Mouse (Mus musculus): Measurements from ENCODE around the gene Prdx5. TPM values are rescaled to one million over a fixed set of nuclear protein-coding genes. Genes with fewer than 3 reads are reported as not detected.

The Prdx5 gene
- polyA plus RNA-seq, 1 experiment from 2014 or later: 169 TPM

DNA sequence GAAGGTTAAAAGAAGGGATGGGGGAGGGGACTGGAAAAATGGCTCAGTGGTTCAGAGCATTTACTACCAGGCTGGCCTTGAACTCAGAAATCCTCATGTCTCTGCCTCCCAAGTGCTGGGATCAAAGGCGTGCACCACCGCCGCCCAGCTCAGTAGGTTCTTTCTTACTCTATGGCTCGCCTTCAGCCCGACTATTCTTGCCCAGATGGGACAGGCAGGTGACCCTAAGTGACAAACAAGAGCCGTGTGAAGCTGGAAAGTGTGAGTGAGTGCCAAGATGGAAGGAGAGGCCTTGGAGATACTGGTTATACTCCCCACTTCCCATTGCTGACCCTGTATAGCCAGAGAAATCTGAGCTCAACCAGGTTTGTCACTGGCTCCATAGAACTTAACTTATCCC lies 33.8 kb upstream of the Prdx5 start:
- DNase-seq (ENCODE audit: low spot score): no peak
- no peaks in the 10 kb centered on the region for H3K9me3 ChIP-seq (replicated peaks)
- WGBS: 92% methylated on average over 6 of the region's 6 CpGs
- no peak overlapping the region for H3K27ac ChIP-seq (replicated peaks)
- H3K36me3 ChIP-seq: peaks cover 14% of the 10 kb centered on the region
- H3K4me3 ChIP-seq: 0 out of 2 replicates have a peak overlapping the region, but pooled peaks have one; percentile 7
- H3K4me1 ChIP-seq: peaks cover 44% of the 10 kb centered on the region
- peaks cover 19% of the 10 kb centered on the region for H3K27me3 ChIP-seq (ENCODE audit: low read depth, poor library complexity, severe bottlenecking)

GRCm38 (mm10) chr19:6942764-6943163 lies 32.9 kb upstream of the Prdx5 start:
- H3K4me1 ChIP-seq: peaks cover 44% of the 10 kb centered on the region
- no peak for DNase-seq (ENCODE audit: low spot score)
- H3K36me3 ChIP-seq: peaks cover 17% of the 10 kb centered on the region
- no peaks in the 10 kb centered on the region for H3K9me3 ChIP-seq (replicated peaks)
- H3K27ac ChIP-seq (replicated peaks): peak overlapping the region; percentile 95
- H3K4me3 ChIP-seq: peak overlapping the region; percentile 87
- WGBS: 34% methylated on average over 5 of the region's 5 CpGs
- peaks cover 25% of the 10 kb centered on the region for H3K27me3 ChIP-seq (ENCODE audit: low read depth, poor library complexity, severe bottlenecking)

DNA sequence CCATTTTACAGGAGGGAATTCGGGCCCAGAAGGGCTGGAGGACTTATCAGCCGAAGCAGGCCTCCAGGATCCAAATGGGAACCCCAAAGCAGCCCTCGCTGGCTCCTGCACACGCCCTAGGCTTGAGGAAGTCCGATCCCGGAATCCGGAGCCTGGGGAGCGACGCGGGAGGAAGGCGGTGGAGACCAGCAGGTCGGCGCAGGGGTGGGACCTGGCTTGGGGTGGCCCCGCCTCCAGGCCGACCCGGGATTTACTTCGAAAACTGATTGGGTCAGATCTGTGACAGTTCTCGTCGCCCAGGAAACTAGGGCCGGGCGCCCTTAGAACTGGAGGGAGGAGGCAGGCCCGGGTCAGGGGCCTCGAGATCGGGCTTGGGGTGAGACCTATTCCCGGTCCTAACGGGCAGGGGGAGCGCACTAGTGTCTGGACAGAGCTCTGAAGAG lies 32.4 kb upstream of the Prdx5 start, which contains the start of gene Gpr137:
TSS of gene Gpr137 (minus strand) at position 232 of the 443 bp plus-strand sequence.
- H3K36me3 ChIP-seq: peaks cover 17% of the 10 kb centered on the region
- peaks cover 25% of the 10 kb centered on the region for H3K27me3 ChIP-seq (ENCODE audit: low read depth, poor library complexity, severe bottlenecking)
- H3K27ac ChIP-seq (replicated peaks): peak within 1 kb of the TSS; percentile 95
- peaks cover 44% of the 10 kb centered on the region for H3K4me1 ChIP-seq
- H3K4me3 ChIP-seq: peak within 1 kb of the TSS; percentile 87
- H3K9me3 ChIP-seq (replicated peaks): no peaks in the 10 kb centered on the region
- DNase-seq (ENCODE audit: low spot score): peak; percentile 93
- WGBS: under 1% methylated on average over 27 of the region's 27 CpGs

GRCm38 (mm10) chr19:6941372-6942248 lies 31.7 kb upstream of the Prdx5 start, which contains the start of gene Bad:
Bad (plus strand) TSS chr19:6941861.
- H3K27me3 ChIP-seq (ENCODE audit: low read depth, poor library complexity, severe bottlenecking): peaks cover 25% of the 10 kb centered on the region
- peak within 1 kb of the TSS; percentile 95 for H3K27ac ChIP-seq (replicated peaks)
- H3K9me3 ChIP-seq (replicated peaks): no peaks in the 10 kb centered on the region
- peak; percentile 95 for DNase-seq (ENCODE audit: low spot score)
- under 1% methylated on average over 83 of the region's 83 CpGs for WGBS
- H3K4me1 ChIP-seq: peaks cover 44% of the 10 kb centered on the region
- peaks cover 17% of the 10 kb centered on the region for H3K36me3 ChIP-seq
- H3K4me3 ChIP-seq: peak within 1 kb of the TSS; percentile 87

DNA sequence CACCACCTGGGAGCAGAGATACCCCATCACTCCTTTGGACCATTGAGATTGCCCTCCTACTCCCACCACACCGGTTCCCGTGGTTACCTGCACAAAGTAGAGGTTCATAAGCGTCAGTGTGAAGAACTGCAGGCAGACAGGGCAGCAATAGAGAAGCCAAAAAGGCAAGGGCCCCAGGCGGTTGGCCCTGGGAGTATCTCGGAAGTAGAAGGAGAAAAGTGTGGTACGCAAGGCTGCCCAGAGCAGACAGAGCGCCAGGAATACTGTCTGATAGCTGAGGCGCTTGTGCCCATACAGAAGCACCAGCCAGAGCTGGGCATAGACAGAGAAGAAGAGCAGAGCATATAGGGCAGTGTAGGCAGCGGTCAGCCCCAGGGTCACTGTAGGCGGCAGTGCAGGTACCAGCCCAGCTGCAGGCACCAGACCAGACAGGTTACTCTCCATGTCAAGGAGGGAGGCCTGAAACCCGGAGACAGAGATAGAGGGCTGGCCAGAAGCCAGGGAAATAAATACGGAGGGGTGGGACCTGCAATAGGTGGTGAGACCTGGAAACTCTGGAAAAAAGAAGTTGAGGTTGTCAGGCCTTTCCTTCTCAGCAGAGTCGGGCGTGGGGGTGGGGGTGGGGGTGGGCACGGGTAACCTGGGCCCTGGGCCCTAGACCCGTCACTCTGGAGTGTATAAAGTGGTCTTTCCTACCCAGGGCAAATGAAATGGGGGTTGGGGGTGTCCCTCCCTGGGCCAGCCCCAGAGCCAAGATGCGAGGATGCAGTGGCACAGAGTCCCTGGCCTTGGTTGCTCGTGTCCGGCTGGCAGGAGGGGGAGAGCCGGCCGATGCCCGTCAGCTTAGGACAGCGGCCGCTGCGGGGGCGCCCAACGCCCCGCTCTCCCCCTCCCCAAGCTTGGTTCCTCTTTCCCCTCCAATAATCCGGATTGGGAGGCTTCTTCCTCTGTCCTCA lies 30.8 kb upstream of the Prdx5 start:
- no peak for DNase-seq (ENCODE audit: low spot score)
- Histone ChIP-seq H3K27me3 (ENCODE audit: low read depth, poor library complexity, severe bottlenecking) (peaks cover 34% of the 10 kb centered on the region), H3K4me3 (peak overlapping the region; percentile 87), H3K36me3 (peaks cover 11% of the 10 kb centered on the region), H3K27ac (replicated peaks) (peak overlapping the region; percentile 95), H3K4me1 (peaks cover 44% of the 10 kb centered on the region), H3K9me3 (replicated peaks) (no peaks in the 10 kb centered on the region)
- 23% methylated on average over 29 of the region's 29 CpGs for WGBS

GRCm38 (mm10) chr19:6939106-6940002 lies 29.4 kb upstream of the Prdx5 start:
- WGBS: 88% methylated on average over 20 of the region's 20 CpGs
- 0 out of 2 replicates have a peak, but pooled peaks cover 2% of the 10 kb centered on the region for H3K36me3 ChIP-seq
- H3K27me3 ChIP-seq (ENCODE audit: low read depth, poor library complexity, severe bottlenecking): peaks cover 47% of the 10 kb centered on the region
- H3K4me3 ChIP-seq: peak overlapping the region; percentile 24; the same call in 1 of the 2 replicates
- H3K9me3 ChIP-seq (replicated peaks): no peaks in the 10 kb centered on the region
- DNase-seq (ENCODE audit: low spot score): no peak
- H3K27ac ChIP-seq (replicated peaks): no peak overlapping the region
- peaks cover 47% of the 10 kb centered on the region for H3K4me1 ChIP-seq

DNA sequence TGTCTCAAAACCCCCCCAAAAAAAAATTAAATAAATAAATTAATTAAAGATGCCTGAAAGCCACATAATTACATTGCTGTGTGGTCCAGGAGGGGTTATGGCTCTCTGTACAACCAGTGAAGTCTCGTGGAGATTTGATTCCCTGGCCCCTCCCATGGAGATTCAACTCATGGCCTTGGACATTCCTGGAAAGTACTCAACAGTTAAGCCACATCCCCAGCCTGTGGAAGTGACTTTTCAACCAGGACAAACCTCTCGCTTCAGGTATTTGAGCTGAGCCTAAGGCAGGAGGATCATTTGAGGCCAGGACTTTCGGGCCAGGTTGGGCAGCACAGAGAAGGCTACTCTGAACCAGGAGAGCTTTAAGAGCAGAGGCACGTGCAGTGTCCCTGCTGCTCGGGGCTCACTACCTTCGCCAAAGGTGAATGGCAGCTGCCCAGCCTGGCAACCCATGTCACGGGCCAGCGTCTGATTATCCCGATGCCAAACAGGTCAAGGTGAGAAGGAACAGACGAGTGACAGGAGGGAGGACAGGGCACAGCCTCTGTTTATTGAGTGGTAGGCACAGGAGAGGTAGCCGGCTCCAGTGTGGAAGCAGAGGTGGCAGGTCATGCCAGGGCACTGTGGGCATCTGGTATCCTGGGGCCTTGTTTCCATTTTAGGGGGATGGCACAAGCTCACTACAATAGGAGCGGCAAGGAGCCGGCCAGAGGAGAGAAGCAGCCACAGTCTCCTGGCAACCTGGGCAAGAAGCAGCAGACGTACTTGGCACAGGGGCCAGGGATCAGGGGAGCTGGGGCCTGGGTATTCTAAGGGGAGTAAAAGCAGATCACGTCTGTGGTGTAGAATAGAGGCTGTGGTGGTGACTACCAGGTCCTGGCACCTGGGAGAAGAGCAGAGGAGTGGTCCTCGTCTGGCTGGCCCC lies 27.9 kb upstream of the Prdx5 start:
- Histone ChIP-seq H3K27ac (replicated peaks) (no peak overlapping the region), H3K27me3 (ENCODE audit: low read depth, poor library complexity, severe bottlenecking) (peaks cover 63% of the 10 kb centered on the region), H3K4me1 (peaks cover 48% of the 10 kb centered on the region), H3K36me3 (0 out of 2 replicates have a peak, but pooled peaks cover 2% of the 10 kb centered on the region), H3K4me3 (no peak overlapping the region), H3K9me3 (replicated peaks) (no peaks in the 10 kb centered on the region)
- DNase-seq (ENCODE audit: low spot score): no peak
- WGBS: 82% methylated on average over 16 of the region's 16 CpGs

DNA sequence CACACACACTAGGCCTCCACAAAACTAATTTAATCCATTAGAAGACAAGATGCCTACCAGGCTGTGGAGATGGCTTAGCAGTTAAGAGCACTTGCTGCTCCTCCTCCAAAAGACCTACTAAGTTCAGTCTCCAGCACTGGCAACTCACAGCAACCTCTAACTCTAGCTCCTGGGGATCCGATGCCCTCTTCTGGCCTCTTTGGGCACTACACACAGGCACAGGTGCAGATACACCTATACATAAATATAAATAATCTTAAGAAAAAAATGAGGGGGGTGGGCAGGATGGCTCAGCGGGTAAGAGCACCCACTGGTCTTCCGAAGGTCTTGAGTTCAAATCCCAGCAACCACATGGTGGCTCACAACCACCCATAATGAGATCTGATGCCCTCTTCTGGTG lies 26.4 kb upstream of the Prdx5 start:
- 0 out of 2 replicates have a peak, but pooled peaks cover 2% of the 10 kb centered on the region for H3K36me3 ChIP-seq
- 23% methylated on average over 3 of the region's 3 CpGs for WGBS
- no peak overlapping the region for H3K4me3 ChIP-seq
- H3K4me1 ChIP-seq: peaks cover 39% of the 10 kb centered on the region
- H3K27me3 ChIP-seq (ENCODE audit: low read depth, poor library complexity, severe bottlenecking): peaks cover 78% of the 10 kb centered on the region
- no peak overlapping the region for H3K27ac ChIP-seq (replicated peaks)
- no peak for DNase-seq (ENCODE audit: low spot score)
- no peaks in the 10 kb centered on the region for H3K9me3 ChIP-seq (replicated peaks)

GRCm38 (mm10) chr19:6934195-6934977 lies 24.5 kb upstream of the Prdx5 start, which contains the start of gene Kcnk4:
Kcnk4 (minus strand) TSS chr19:6934515.
- DNase-seq (ENCODE audit: low spot score): no peak
- Histone ChIP-seq H3K4me1 (peaks cover 24% of the 10 kb centered on the region), H3K27me3 (ENCODE audit: low read depth, poor library complexity, severe bottlenecking) (peaks cover 85% of the 10 kb centered on the region), H3K27ac (replicated peaks) (no peak within 1 kb of the TSS; the same call in 1 of the 2 replicates), H3K4me3 (peak within 1 kb of the TSS; percentile 47), H3K36me3 (0 out of 2 replicates have a peak, but pooled peaks cover 2% of the 10 kb centered on the region), H3K9me3 (replicated peaks) (no peaks in the 10 kb centered on the region)
- 13% methylated on average over 20 of the region's 23 CpGs for WGBS

DNA sequence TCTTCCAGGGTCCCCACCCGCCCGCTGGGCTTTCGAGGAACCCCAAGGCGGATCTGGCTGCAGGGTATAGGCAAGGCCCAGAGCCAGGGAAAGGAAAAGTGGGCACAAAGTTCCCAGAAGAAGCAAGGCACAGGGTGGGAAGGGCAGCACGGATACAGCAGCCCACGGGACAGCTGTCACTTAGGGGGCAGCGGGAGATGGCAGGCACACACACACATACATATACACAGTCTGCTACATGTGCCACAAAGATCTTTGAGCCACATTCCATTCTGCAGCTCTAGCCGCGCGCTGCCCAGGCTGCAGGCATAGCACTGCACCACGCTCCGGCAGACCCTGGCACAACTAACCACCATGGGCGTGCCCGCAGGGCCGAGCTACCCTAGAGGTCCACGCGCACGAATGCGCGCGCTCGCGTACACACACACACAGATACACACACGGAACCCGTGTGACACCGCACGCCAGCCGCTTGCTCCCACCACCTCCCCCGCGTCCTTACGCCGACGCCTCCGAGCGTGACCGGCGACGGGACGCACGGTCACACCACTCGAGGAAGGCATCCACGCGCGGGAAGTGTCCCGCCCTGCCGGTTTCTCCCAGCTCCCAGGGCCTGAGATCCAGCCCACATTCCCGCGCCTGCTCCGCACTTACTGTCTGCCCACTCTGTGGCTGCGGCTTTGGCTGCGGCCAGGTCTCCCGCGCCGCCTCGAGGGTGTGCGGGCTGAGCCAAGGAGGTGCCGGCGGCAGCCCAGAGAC lies 23.7 kb upstream of the Prdx5 start:
- DNase-seq (ENCODE audit: low spot score): no peak
- Histone ChIP-seq H3K27me3 (ENCODE audit: low read depth, poor library complexity, severe bottlenecking) (peaks cover 85% of the 10 kb centered on the region), H3K9me3 (replicated peaks) (no peaks in the 10 kb centered on the region), H3K27ac (replicated peaks) (no peak overlapping the region; the same call in 1 of the 2 replicates), H3K4me1 (peaks cover 20% of the 10 kb centered on the region), H3K4me3 (peak overlapping the region; percentile 47), H3K36me3 (0 out of 2 replicates have a peak, but pooled peaks cover 2% of the 10 kb centered on the region)
- WGBS: 3% methylated on average over 58 of the region's 58 CpGs
